Mouse (Mus musculus) stomach, embryonic 16.5 days (tissue): ENCODE results near the gene Pdzrn3. TPM values are rescaled to one million over a fixed set of nuclear protein-coding genes. Genes with fewer than 3 reads are reported as not detected.

ENCODE experiments used
- ATAC-seq: fragments of 200-750 bp; cut with Nextera tagmentation; 2 replicates; pipeline ENCODE4 v1.8.0; 2017; ENCODE audit warnings: moderate number of reproducible peaks, moderate TSS enrichment; ENCODE audit not compliant: insufficient read depth, low FRiP score
- H3K27ac ChIP-seq: fragments of 300-500 bp; sonication (generic); 2 replicates; pipeline ENCODE4 v1.5.1; 2014; ENCODE audit warnings: low read length
- H3K27me3 ChIP-seq: fragments of 300-500 bp; sonication (generic); 2 replicates; pipeline ENCODE4 v1.6.1; 2014; ENCODE audit warnings: low read length, control low read depth, mixed read lengths; ENCODE audit not compliant: control insufficient read depth, insufficient read depth
- H3K36me3 ChIP-seq: fragments of 300-500 bp; sonication (generic); 2 replicates; pipeline ENCODE4 v1.6.1; 2014; ENCODE audit warnings: low read length; ENCODE audit not compliant: control insufficient read depth, insufficient read depth
- H3K4me1 ChIP-seq: fragments of 300-500 bp; sonication (generic); 2 replicates; pipeline ENCODE4 v1.6.1; 2014; ENCODE audit warnings: low read length, control low read depth, mixed read lengths; ENCODE audit not compliant: control insufficient read depth, insufficient read depth
- H3K4me2 ChIP-seq: fragments of 300-500 bp; sonication (generic); 2 replicates; pipeline ENCODE4 v1.6.1; 2014; ENCODE audit warnings: low read depth, low read length, mixed read lengths
- H3K4me3 ChIP-seq: fragments of 300-500 bp; sonication (generic); replicated peaks from 2 replicates; pipeline ENCODE4 v1.5.1; 2014; ENCODE audit warnings: mild to moderate bottlenecking, low read length
- H3K9ac ChIP-seq: fragments of 300-500 bp; sonication (generic); 2 replicates; pipeline ENCODE4 v1.6.1; 2014; ENCODE audit warnings: low read length
- H3K9me3 ChIP-seq: fragments of 300-500 bp; sonication (generic); replicated peaks from 2 replicates; pipeline ENCODE4 v1.6.1; 2016; ENCODE audit warnings: low read length, control low read depth; ENCODE audit not compliant: control insufficient read depth
- WGBS: fragments of 180-500 bp; shearing (Covaris S2); extraction: QIAGEN DNeasy Blood & Tissue Kit; methylation state at CpG from one replicate; pipeline ENCODE4 v1.1.7; 2014; 5-methylcytosine and 5-hydroxymethylcytosine counted together
- polyA plus RNA-seq: library from polyadenylated mRNA; unstranded; fragments of >200 nt; fragmentation: Nextera tagmentation; extraction: Ambion mirVana; gene quantifications from 2 replicates; pipeline ENCODE4 v1.2.1, GENCODE M21; 2015

The Pdzrn3 gene
- polyA plus RNA-seq, 1 experiment from 2014 or later: 9.1 TPM

- no peak overlapping the region for H3K27ac ChIP-seq
- ATAC-seq: no peak
- 16% methylated on average over 8 of the region's 8 CpGs for WGBS
Observed at GRCm38 (mm10) chr6:101198943-101199298, 178.8 kb downstream of the Pdzrn3 start.

DNA sequence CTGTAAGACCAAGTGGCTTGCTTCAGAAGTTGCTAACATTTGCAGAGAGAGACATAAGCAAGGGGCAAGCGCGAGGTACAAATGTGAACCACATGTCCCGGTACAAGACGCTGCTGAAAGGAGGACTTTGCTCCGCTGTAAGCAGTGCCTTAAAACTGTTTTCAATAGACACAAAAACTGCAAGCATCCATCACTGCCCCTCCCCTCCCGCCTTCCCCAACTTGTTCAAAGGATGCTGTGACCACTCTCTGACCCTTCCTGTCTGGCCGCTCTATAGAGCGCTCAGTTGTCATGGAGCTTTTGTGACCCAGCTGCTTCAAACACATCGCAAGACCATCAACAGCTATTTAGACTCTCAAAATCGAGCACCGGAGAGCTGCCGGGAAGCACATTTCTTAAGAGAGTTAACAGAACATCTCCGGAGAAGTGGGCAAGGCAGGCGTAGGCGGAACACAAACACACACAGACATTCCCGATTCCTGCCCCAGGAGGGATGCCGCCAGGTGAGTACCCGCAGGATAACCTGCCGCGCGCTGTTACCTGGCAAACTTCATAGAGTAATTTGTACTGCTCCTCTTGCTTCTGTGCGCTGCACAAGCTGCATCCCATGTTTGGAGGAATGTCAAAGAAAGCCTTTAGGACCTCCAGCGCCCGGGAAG, 179.3 kb downstream of the Pdzrn3 start:
- H3K9me3 ChIP-seq: no peaks in the 10 kb centered on the region
- ATAC-seq: no peak
- peaks cover 9% of the 10 kb centered on the region; the same call in 1 of the 2 replicates for H3K4me1 ChIP-seq
- H3K27ac ChIP-seq: no peak overlapping the region
- peak overlapping the region; percentile 42 for H3K4me2 ChIP-seq
- H3K27me3 ChIP-seq: no peaks in the 10 kb centered on the region
- H3K4me3 ChIP-seq: peak overlapping the region; percentile 19
- WGBS: 10% methylated on average over 24 of the region's 24 CpGs
- no peaks in the 10 kb centered on the region for H3K36me3 ChIP-seq
- H3K9ac ChIP-seq: peak overlapping the region; percentile 31; the same call in 1 of the 2 replicates

More at GRCm38 (mm10) chr6:101198943-101199298, 178.8 kb downstream of the Pdzrn3 start:
- no peaks in the 10 kb centered on the region for H3K9me3 ChIP-seq
- no peaks in the 10 kb centered on the region for H3K36me3 ChIP-seq
- H3K27me3 ChIP-seq: no peaks in the 10 kb centered on the region
- H3K4me1 ChIP-seq: peaks cover 9% of the 10 kb centered on the region; the same call in 1 of the 2 replicates
- peak overlapping the region; percentile 42 for H3K4me2 ChIP-seq
- peak overlapping the region; percentile 31; the same call in 1 of the 2 replicates for H3K9ac ChIP-seq
- peak overlapping the region; percentile 19 for H3K4me3 ChIP-seq

GRCm38 (mm10) chr6:101197642-101198041, 180.1 kb downstream of the Pdzrn3 start:
- H3K4me3 ChIP-seq: no peak overlapping the region
- no peak overlapping the region for H3K27ac ChIP-seq
- ATAC-seq: no peak
- H3K9ac ChIP-seq: no peak overlapping the region
- no peaks in the 10 kb centered on the region for H3K36me3 ChIP-seq
- H3K27me3 ChIP-seq: no peaks in the 10 kb centered on the region
- no peak overlapping the region for H3K4me2 ChIP-seq
- no peaks in the 10 kb centered on the region for H3K9me3 ChIP-seq
- H3K4me1 ChIP-seq: peaks cover 9% of the 10 kb centered on the region; the same call in 1 of the 2 replicates
- 16% methylated on average over 5 of the region's 5 CpGs for WGBS

- 72% methylated on average over 5 of the region's 5 CpGs for WGBS
Observed at GRCm38 (mm10) chr6:101195891-101196290, 181.8 kb downstream of the Pdzrn3 start.

GRCm38 (mm10) chr6:101194386-101194925, 183.2 kb downstream of the Pdzrn3 start:
- 40% methylated on average over 8 of the region's 8 CpGs for WGBS
- no peak overlapping the region for H3K27ac ChIP-seq
- no peak for ATAC-seq

More at GRCm38 (mm10) chr6:101195891-101196290, 181.8 kb downstream of the Pdzrn3 start:
- H3K9ac ChIP-seq: no peak overlapping the region
- no peaks in the 10 kb centered on the region; the same call in 1 of the 2 replicates for H3K36me3 ChIP-seq
- H3K4me3 ChIP-seq: no peak overlapping the region
- H3K27me3 ChIP-seq: no peaks in the 10 kb centered on the region
- no peaks in the 10 kb centered on the region for H3K9me3 ChIP-seq
- no peak overlapping the region for H3K27ac ChIP-seq
- no peak overlapping the region for H3K4me2 ChIP-seq
- H3K4me1 ChIP-seq: peaks cover 9% of the 10 kb centered on the region; the same call in 1 of the 2 replicates
- no peak for ATAC-seq

DNA sequence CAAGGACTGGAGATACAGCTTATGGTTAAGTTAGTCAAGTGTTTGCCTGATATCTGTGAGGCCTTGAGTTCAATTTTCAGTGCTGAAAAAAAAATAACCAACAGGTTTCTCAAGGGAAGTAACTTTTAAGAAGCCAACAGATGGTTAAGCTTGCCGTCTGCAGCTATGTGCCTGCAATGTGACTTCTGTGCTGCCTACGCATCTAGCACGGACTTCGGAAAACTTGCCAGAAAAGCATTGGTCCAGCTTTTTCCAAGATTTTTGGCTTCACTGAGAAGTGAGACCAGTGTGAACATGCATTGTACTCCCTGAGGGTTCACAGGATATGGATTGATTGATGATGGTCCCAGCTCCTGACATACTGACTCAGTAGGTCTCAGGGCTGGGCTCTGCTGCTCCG, 186.1 kb downstream of the Pdzrn3 start:
- ATAC-seq: no peak
- H3K36me3 ChIP-seq: no peaks in the 10 kb centered on the region; the same call in 1 of the 2 replicates
- no peaks in the 10 kb centered on the region for H3K4me1 ChIP-seq
- no peak overlapping the region for H3K4me3 ChIP-seq
- H3K9ac ChIP-seq: no peak overlapping the region
- no peak overlapping the region for H3K4me2 ChIP-seq
- H3K27me3 ChIP-seq: no peaks in the 10 kb centered on the region
- H3K27ac ChIP-seq: no peak overlapping the region
- 84% methylated on average over 5 of the region's 5 CpGs for WGBS
- H3K9me3 ChIP-seq: no peaks in the 10 kb centered on the region

More at GRCm38 (mm10) chr6:101194386-101194925, 183.2 kb downstream of the Pdzrn3 start:
- Histone ChIP-seq H3K4me1 (peaks cover 9% of the 10 kb centered on the region; the same call in 1 of the 2 replicates), H3K9ac (no peak overlapping the region), H3K4me2 (no peak overlapping the region), H3K9me3 (no peaks in the 10 kb centered on the region), H3K4me3 (no peak overlapping the region), H3K36me3 (no peaks in the 10 kb centered on the region; the same call in 1 of the 2 replicates), H3K27me3 (no peaks in the 10 kb centered on the region)

- Histone ChIP-seq H3K36me3 (no peaks in the 10 kb centered on the region; the same call in 1 of the 2 replicates), H3K4me1 (no peaks in the 10 kb centered on the region), H3K4me3 (no peak overlapping the region), H3K9me3 (no peaks in the 10 kb centered on the region), H3K4me2 (no peak overlapping the region), H3K27ac (no peak overlapping the region), H3K9ac (no peak overlapping the region), H3K27me3 (no peaks in the 10 kb centered on the region)
- no peak for ATAC-seq
- WGBS: 88% methylated on average over 6 of the region's 6 CpGs
Observed at GRCm38 (mm10) chr6:101187322-101187721, 190.4 kb downstream of the Pdzrn3 start.

DNA sequence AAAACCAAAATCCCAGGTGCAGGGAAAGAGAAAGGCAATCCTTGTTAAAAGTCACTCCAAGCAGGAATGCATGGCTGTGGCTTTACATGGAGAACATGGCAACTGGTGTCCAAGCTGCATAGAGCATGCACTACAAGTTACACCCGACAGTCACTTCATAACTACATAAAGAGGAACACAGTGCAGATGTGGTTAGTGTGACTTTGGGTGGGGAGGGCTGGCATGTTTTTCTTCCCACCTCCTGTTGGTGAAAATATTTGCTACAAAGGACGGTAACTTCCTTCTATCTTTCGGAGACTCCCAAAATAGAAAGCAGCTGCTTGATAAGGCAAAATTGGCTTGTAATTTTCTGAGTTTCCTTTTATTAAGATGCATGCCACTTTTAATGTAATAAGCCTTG, 190.8 kb downstream of the Pdzrn3 start:
- Histone ChIP-seq H3K4me3 (no peak overlapping the region), H3K36me3 (no peaks in the 10 kb centered on the region; the same call in 1 of the 2 replicates), H3K27me3 (no peaks in the 10 kb centered on the region), H3K4me1 (no peaks in the 10 kb centered on the region), H3K9me3 (no peaks in the 10 kb centered on the region), H3K27ac (no peak overlapping the region), H3K9ac (no peak overlapping the region), H3K4me2 (no peak overlapping the region)
- 69% methylated on average over 3 of the region's 3 CpGs for WGBS
- ATAC-seq: no peak

- Histone ChIP-seq H3K9ac (no peak overlapping the region), H3K27ac (no peak overlapping the region), H3K27me3 (no peaks in the 10 kb centered on the region), H3K4me2 (no peak overlapping the region), H3K36me3 (no peaks in the 10 kb centered on the region), H3K4me3 (no peak overlapping the region), H3K9me3 (no peaks in the 10 kb centered on the region), H3K4me1 (no peaks in the 10 kb centered on the region)
- 58% methylated on average over 10 of the region's 10 CpGs for WGBS
- no peak for ATAC-seq
Observed at GRCm38 (mm10) chr6:101184103-101184785, 193.5 kb downstream of the Pdzrn3 start.
